Mouse (Mus musculus) heart, embryonic 13.5 days (tissue): Measurements from ENCODE around the gene Sertad3. TPM values are rescaled to one million over a fixed set of nuclear protein-coding genes. Genes with fewer than 3 reads are reported as not detected.

ENCODE experiments used
- ATAC-seq: fragments of 200-750 bp; cut with Nextera tagmentation; 2 replicates; pipeline ENCODE4 v1.8.0; 2017; ENCODE audit warnings: moderate TSS enrichment; ENCODE audit not compliant: insufficient number of reproducible peaks, low FRiP score, low TSS enrichment; ENCODE audit errors: extremely low read depth
- H3K27ac ChIP-seq: fragments of 300-500 bp; sonication (generic); replicated peaks from 2 replicates; pipeline ENCODE4 v1.5.1; 2015; ENCODE audit warnings: moderate library complexity, mild to moderate bottlenecking, inconsistent platforms
- H3K27me3 ChIP-seq: fragments of 300-500 bp; sonication (generic); replicated peaks from 2 replicates; pipeline ENCODE4 v1.6.1; 2015; ENCODE audit warnings: mild to moderate bottlenecking, inconsistent platforms
- H3K36me3 ChIP-seq: fragments of 300-500 bp; sonication (generic); 2 replicates; pipeline ENCODE4 v1.6.1; 2015; ENCODE audit warnings: mild to moderate bottlenecking, inconsistent platforms
- H3K4me1 ChIP-seq: fragments of 300-500 bp; sonication (generic); 2 replicates; pipeline ENCODE4 v1.6.1; 2015; ENCODE audit warnings: inconsistent platforms
- H3K4me2 ChIP-seq: fragments of 300-500 bp; sonication (generic); 2 replicates; pipeline ENCODE4 v1.6.1; 2015; ENCODE audit warnings: inconsistent platforms, mild to moderate bottlenecking, moderate library complexity
- H3K4me3 ChIP-seq: fragments of 300-500 bp; sonication (generic); 2 replicates; pipeline ENCODE4 v1.5.1; 2015; ENCODE audit warnings: moderate library complexity, mild to moderate bottlenecking, inconsistent platforms
- H3K9ac ChIP-seq: fragments of 300-500 bp; sonication (generic); 2 replicates; pipeline ENCODE4 v1.6.1; 2015; ENCODE audit warnings: inconsistent platforms, mild to moderate bottlenecking, moderate library complexity
- H3K9me3 ChIP-seq: fragments of 300-500 bp; sonication (generic); 2 replicates; pipeline ENCODE4 v1.6.1; 2016; ENCODE audit warnings: inconsistent platforms
- WGBS: fragments of 180-500 bp; shearing (Covaris S2); methylation state at CpG from one replicate; pipeline ENCODE4 v1.1.7; 2015; ENCODE audit warnings: mixed read lengths; 5-methylcytosine and 5-hydroxymethylcytosine counted together
- polyA plus RNA-seq: library from polyadenylated mRNA; unstranded; fragments of >200 nt; fragmentation: Nextera tagmentation; extraction: Ambion mirVana; gene quantifications from 2 replicates; pipeline ENCODE4 v1.2.1, GENCODE M21; 2015

Sertad3 gene
- polyA plus RNA-seq, 1 experiment from 2014 or later = 21.1 TPM

- Histone ChIP-seq H3K9me3 (no peaks in the 10 kb centered on the region), H3K4me3 (no peak overlapping the region), H3K4me1 (peaks cover 36% of the 10 kb centered on the region), H3K9ac (no peak overlapping the region), H3K27ac (no peak overlapping the region), H3K27me3 (no peaks in the 10 kb centered on the region), H3K36me3 (peaks cover 4% of the 10 kb centered on the region), H3K4me2 (no peak overlapping the region)
- 80% methylated on average over 4 of the region's 4 CpGs for WGBS
- ATAC-seq = no peak
These were observed 10.3 kb downstream of the Sertad3 start for GRCm38 (mm10) chr7:27483860-27484259.

GRCm38 (mm10) chr7:27486102-27486769 is 12.7 kb downstream of the Sertad3 start:
- 4% methylated on average over 13 of the region's 13 CpGs for WGBS
- H3K9ac ChIP-seq = peak overlapping the region; percentile 95
- H3K4me3 ChIP-seq = peak overlapping the region; percentile 85
- peak overlapping the region; percentile 99 for H3K27ac ChIP-seq
- peaks cover 17% of the 10 kb centered on the region for H3K36me3 ChIP-seq
- no peaks in the 10 kb centered on the region for H3K9me3 ChIP-seq
- H3K4me2 ChIP-seq = peak overlapping the region; percentile 71
- H3K4me1 ChIP-seq = peaks cover 48% of the 10 kb centered on the region
- no peaks in the 10 kb centered on the region for H3K27me3 ChIP-seq
- no peak for ATAC-seq

- under 1% methylated on average over 77 of the region's 80 CpGs for WGBS
- peak within 1 kb of the TSS; percentile 71 for H3K4me2 ChIP-seq
- peak within 1 kb of the TSS; percentile 85 for H3K4me3 ChIP-seq
- H3K36me3 ChIP-seq = peaks cover 17% of the 10 kb centered on the region
- H3K4me1 ChIP-seq = peaks cover 49% of the 10 kb centered on the region
- H3K27ac ChIP-seq = peak within 1 kb of the TSS; percentile 99
- H3K27me3 ChIP-seq = no peaks in the 10 kb centered on the region
- H3K9ac ChIP-seq = peak within 1 kb of the TSS; percentile 95
- H3K9me3 ChIP-seq = no peaks in the 10 kb centered on the region
- ATAC-seq = peak; percentile 82
These were observed 13.5 kb downstream of the Sertad3 start, which contains the start of gene Sertad1 for GRCm38 (mm10) chr7:27486770-27487697. Gene Sertad1 (plus strand): TSS chr7:27486910.

- 3% methylated on average over 13 of the region's 13 CpGs for WGBS
- Histone ChIP-seq H3K9ac (peak overlapping the region; percentile 95), H3K9me3 (no peaks in the 10 kb centered on the region), H3K4me1 (peaks cover 52% of the 10 kb centered on the region), H3K4me3 (peak overlapping the region; percentile 85), H3K36me3 (peaks cover 17% of the 10 kb centered on the region), H3K4me2 (peak overlapping the region; percentile 71), H3K27me3 (no peaks in the 10 kb centered on the region), H3K27ac (peak overlapping the region; percentile 99)
- no peak for ATAC-seq
These were observed 14.2 kb downstream of the Sertad3 start for GRCm38 (mm10) chr7:27487740-27488268.

GRCm38 (mm10) chr7:27489270-27489869 is 15.8 kb downstream of the Sertad3 start:
- Histone ChIP-seq H3K4me2 (peak overlapping the region; percentile 71), H3K27ac (peak overlapping the region; percentile 98), H3K4me1 (peaks cover 57% of the 10 kb centered on the region), H3K27me3 (no peaks in the 10 kb centered on the region), H3K9ac (peak overlapping the region; percentile 80; the same call in 1 of the 2 replicates), H3K4me3 (peak overlapping the region; percentile 47), H3K9me3 (no peaks in the 10 kb centered on the region), H3K36me3 (peaks cover 17% of the 10 kb centered on the region)
- WGBS = 89% methylated on average over 25 of the region's 25 CpGs
- ATAC-seq = no peak

- Histone ChIP-seq H3K36me3 (peaks cover 17% of the 10 kb centered on the region), H3K27me3 (no peaks in the 10 kb centered on the region), H3K9ac (peak overlapping the region; percentile 80), H3K9me3 (no peaks in the 10 kb centered on the region), H3K4me3 (peak overlapping the region; percentile 47), H3K4me1 (peaks cover 57% of the 10 kb centered on the region), H3K27ac (peak overlapping the region; percentile 98), H3K4me2 (peak overlapping the region; percentile 71)
- no peak for ATAC-seq
- 22% methylated on average over 4 of the region's 4 CpGs for WGBS
These were observed 16.6 kb downstream of the Sertad3 start for GRCm38 (mm10) chr7:27490227-27490542.

GRCm38 (mm10) chr7:27490543-27491329 is 17.2 kb downstream of the Sertad3 start:
- H3K9me3 ChIP-seq = no peaks in the 10 kb centered on the region
- peak overlapping the region; percentile 47 for H3K4me3 ChIP-seq
- H3K4me1 ChIP-seq = peaks cover 53% of the 10 kb centered on the region
- under 1% methylated on average over 31 of the region's 33 CpGs for WGBS
- H3K36me3 ChIP-seq = peaks cover 17% of the 10 kb centered on the region
- peak; percentile 78 for ATAC-seq
- H3K9ac ChIP-seq = peak overlapping the region; percentile 80
- peak overlapping the region; percentile 98 for H3K27ac ChIP-seq
- peak overlapping the region; percentile 71 for H3K4me2 ChIP-seq
- no peaks in the 10 kb centered on the region for H3K27me3 ChIP-seq

GRCm38 (mm10) chr7:27491856-27492255 is 18.3 kb downstream of the Sertad3 start:
- H3K9me3 ChIP-seq = no peaks in the 10 kb centered on the region
- peak overlapping the region; percentile 98 for H3K27ac ChIP-seq
- no peak for ATAC-seq
- H3K9ac ChIP-seq = peak overlapping the region; percentile 80
- no peaks in the 10 kb centered on the region for H3K27me3 ChIP-seq
- H3K4me1 ChIP-seq = peaks cover 53% of the 10 kb centered on the region
- peaks cover 17% of the 10 kb centered on the region for H3K36me3 ChIP-seq
- no peak overlapping the region for H3K4me3 ChIP-seq
- H3K4me2 ChIP-seq = peak overlapping the region; percentile 71
- WGBS = 41% methylated on average over 7 of the region's 7 CpGs

- Histone ChIP-seq H3K27me3 (no peaks in the 10 kb centered on the region), H3K36me3 (peaks cover 17% of the 10 kb centered on the region), H3K4me3 (no peak overlapping the region), H3K27ac (no peak overlapping the region), H3K9ac (no peak overlapping the region), H3K4me2 (no peak overlapping the region), H3K4me1 (peaks cover 58% of the 10 kb centered on the region), H3K9me3 (no peaks in the 10 kb centered on the region)
- no peak for ATAC-seq
- WGBS = 64% methylated on average over 3 of the region's 3 CpGs
These were observed 19.5 kb downstream of the Sertad3 start for GRCm38 (mm10) chr7:27493022-27493421.

GRCm38 (mm10) chr7:27493450-27493849 is 19.9 kb downstream of the Sertad3 start:
- no peaks in the 10 kb centered on the region for H3K27me3 ChIP-seq
- peaks cover 54% of the 10 kb centered on the region for H3K4me1 ChIP-seq
- no peak overlapping the region for H3K9ac ChIP-seq
- H3K4me2 ChIP-seq = no peak overlapping the region
- no peaks in the 10 kb centered on the region for H3K9me3 ChIP-seq
- H3K27ac ChIP-seq = no peak overlapping the region
- no peak overlapping the region for H3K4me3 ChIP-seq
- no peak for ATAC-seq
- WGBS = 69% methylated on average over 5 of the region's 5 CpGs
- peaks cover 17% of the 10 kb centered on the region for H3K36me3 ChIP-seq
